Mouse (Mus musculus): ENCODE results near the gene Esrrg. TPM values are rescaled to one million over a fixed set of nuclear protein-coding genes. Genes with fewer than 3 reads are reported as not detected.

Gene Esrrg
- total and polyA plus RNA-seq, 2 experiments from 2014 or later: 17.1 to 39.8 TPM

GRCm38 (mm10) chr1:187684519-187684918, 75.9 kb downstream of the Esrrg start:
- WGBS: 75% methylated on average over 4 of the region's 4 CpGs
- no peak overlapping the region for H3K27ac ChIP-seq (ENCODE audit: low read depth, low read length)
- H3K27me3 ChIP-seq (ENCODE audit: insufficient read depth, low read length): no peaks in the 10 kb centered on the region
- TF ChIP-seq CTCF (IDR thresholded peaks at IDR 0.05): no peak
- no peaks in the 10 kb centered on the region for H3K4me1 ChIP-seq (ENCODE audit: insufficient read depth, low read length)
- H3K36me3 ChIP-seq (ENCODE audit: insufficient read depth, low read length): no peaks in the 10 kb centered on the region
- no peaks in the 10 kb centered on the region for H3K9me3 ChIP-seq (ENCODE audit: low read length)
- peak; percentile 37 for DNase-seq (ENCODE audit: low spot score)
- no peak overlapping the region for H3K4me2 ChIP-seq (ENCODE audit: low read depth, low read length, poor library complexity, severe bottlenecking)
- H3K9ac ChIP-seq (replicated peaks; ENCODE audit: low read length, poor library complexity, severe bottlenecking): no peak overlapping the region
- H3K4me3 ChIP-seq (ENCODE audit: low read depth, low read length): no peak overlapping the region
- peak; percentile 41; the same call in 1 of the 2 replicates for ATAC-seq (ENCODE audit: low FRiP score)

DNA sequence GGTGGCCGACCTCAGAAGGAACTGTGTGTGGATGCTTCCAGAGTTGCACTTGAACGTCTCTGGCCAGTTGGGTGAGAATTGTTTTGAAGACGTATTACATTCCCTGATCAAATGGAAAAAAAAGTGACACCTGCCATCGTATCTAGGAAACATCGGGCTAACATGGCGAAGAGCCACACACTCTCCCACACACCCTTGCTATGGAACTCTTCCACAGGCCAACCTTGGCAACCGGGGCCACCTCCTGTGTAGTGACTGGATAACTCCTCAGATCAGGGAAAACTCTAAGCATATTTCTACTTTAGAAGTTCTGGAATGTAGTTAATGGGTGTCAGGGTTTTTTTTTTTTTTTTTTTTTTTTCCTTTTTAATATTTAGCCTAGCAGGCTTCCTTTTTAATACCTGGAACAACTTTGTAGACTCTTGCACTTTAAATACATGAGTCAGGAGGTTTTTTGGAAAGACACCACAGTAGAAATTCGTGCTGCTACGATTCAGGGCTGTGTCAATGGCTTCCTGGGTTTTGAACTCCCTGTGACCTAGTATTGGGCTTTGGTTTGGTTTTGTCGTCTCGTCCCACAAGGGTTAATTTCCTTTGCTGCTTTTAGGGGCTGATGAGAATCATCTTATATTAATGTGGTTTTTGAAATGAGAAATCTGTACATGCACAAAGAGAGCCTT, 83.4 kb downstream of the Esrrg start:
- no peaks in the 10 kb centered on the region for H3K4me1 ChIP-seq (ENCODE audit: insufficient read depth, low read length)
- no peak overlapping the region for H3K27ac ChIP-seq (ENCODE audit: low read depth, low read length)
- no peaks in the 10 kb centered on the region for H3K27me3 ChIP-seq (ENCODE audit: insufficient read depth, low read length)
- no peak overlapping the region for H3K9ac ChIP-seq (replicated peaks; ENCODE audit: low read length, poor library complexity, severe bottlenecking)
- no peaks in the 10 kb centered on the region for H3K36me3 ChIP-seq (ENCODE audit: insufficient read depth, low read length)
- no peak overlapping the region for H3K4me3 ChIP-seq (ENCODE audit: low read depth, low read length)
- no peak overlapping the region for H3K4me2 ChIP-seq (ENCODE audit: low read depth, low read length, poor library complexity, severe bottlenecking)
- DNase-seq (ENCODE audit: low spot score) (no peak), ATAC-seq (ENCODE audit: low FRiP score) (no peak)
- no peak for TF ChIP-seq CTCF (IDR thresholded peaks at IDR 0.05)
- 82% methylated on average over 11 of the region's 11 CpGs for WGBS
- H3K9me3 ChIP-seq (ENCODE audit: low read length): no peaks in the 10 kb centered on the region

DNA sequence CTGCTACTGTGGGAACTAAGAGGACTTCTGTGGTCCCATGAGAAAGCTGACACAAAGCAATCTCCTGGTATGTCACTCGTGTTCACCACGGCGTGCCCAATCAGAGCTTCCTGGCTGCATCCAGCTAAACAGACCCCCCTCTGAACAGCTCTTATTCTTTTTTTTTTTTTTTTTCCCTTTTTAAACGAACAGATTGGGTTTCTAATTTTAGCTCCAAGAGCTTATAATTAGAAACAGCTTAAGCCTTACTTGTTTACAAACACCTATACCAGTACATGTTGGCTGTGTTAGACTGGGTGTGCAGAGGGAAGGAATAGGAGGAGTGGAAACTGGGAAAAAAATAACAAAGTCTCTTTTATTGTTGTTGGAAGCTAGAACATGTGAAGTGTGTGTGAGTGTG, 86.3 kb downstream of the Esrrg start:
- Histone ChIP-seq H3K4me1 (ENCODE audit: insufficient read depth, low read length) (no peaks in the 10 kb centered on the region), H3K27me3 (ENCODE audit: insufficient read depth, low read length) (no peaks in the 10 kb centered on the region), H3K36me3 (ENCODE audit: insufficient read depth, low read length) (no peaks in the 10 kb centered on the region), H3K27ac (ENCODE audit: low read depth, low read length) (no peak overlapping the region), H3K9me3 (ENCODE audit: low read length) (no peaks in the 10 kb centered on the region), H3K4me3 (ENCODE audit: low read depth, low read length) (no peak overlapping the region), H3K9ac (replicated peaks; ENCODE audit: low read length, poor library complexity, severe bottlenecking) (no peak overlapping the region), H3K4me2 (ENCODE audit: low read depth, low read length, poor library complexity, severe bottlenecking) (no peak overlapping the region)
- 54% methylated on average over 4 of the region's 4 CpGs for WGBS
- TF ChIP-seq CTCF (IDR thresholded peaks at IDR 0.05): no peak
- no peak for DNase-seq (ENCODE audit: low spot score)
- no peak for ATAC-seq (ENCODE audit: low FRiP score)

- 93% methylated on average over 9 of the region's 9 CpGs for WGBS
- DNase-seq (ENCODE audit: low spot score): no peak
Observed at GRCm38 (mm10) chr1:187698201-187698600, 89.6 kb downstream of the Esrrg start.

DNA sequence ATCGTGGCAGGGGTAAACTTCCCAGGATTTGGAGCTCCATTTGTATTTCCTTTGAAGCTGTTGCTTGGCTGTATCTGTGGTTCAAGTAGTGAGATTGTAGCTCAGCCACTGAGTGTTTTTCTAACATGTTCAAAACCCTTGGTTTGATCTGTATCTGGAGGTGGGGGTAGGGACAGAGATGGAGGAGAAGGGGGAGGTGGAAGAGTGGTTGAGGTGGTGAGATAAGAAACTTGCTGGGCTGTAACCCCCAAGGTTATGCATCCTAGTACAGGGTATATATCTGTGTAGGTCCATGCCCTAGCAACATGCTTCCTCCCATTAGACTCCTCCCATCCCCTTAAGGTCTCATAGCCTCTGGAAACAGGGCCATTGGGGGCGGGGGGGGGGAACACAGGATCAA, 92.4 kb downstream of the Esrrg start:
- Histone ChIP-seq H3K27me3 (ENCODE audit: insufficient read depth, low read length) (no peaks in the 10 kb centered on the region), H3K4me1 (ENCODE audit: insufficient read depth, low read length) (0 out of 2 replicates have a peak, but pooled peaks cover 3% of the 10 kb centered on the region), H3K9ac (replicated peaks; ENCODE audit: low read length, poor library complexity, severe bottlenecking) (no peak overlapping the region), H3K9me3 (ENCODE audit: low read length) (no peaks in the 10 kb centered on the region), H3K4me2 (ENCODE audit: low read depth, low read length, poor library complexity, severe bottlenecking) (no peak overlapping the region), H3K27ac (ENCODE audit: low read depth, low read length) (no peak overlapping the region), H3K4me3 (ENCODE audit: low read depth, low read length) (no peak overlapping the region), H3K36me3 (ENCODE audit: insufficient read depth, low read length) (no peaks in the 10 kb centered on the region)
- ATAC-seq (ENCODE audit: low FRiP score): no peak
- no peak for DNase-seq (ENCODE audit: low spot score)
- 59% methylated on average over 2 of the region's 2 CpGs for WGBS
- TF ChIP-seq CTCF (IDR thresholded peaks at IDR 0.05): no peak

More at GRCm38 (mm10) chr1:187698201-187698600, 89.6 kb downstream of the Esrrg start:
- no peak for TF ChIP-seq CTCF (IDR thresholded peaks at IDR 0.05)
- no peak overlapping the region for H3K27ac ChIP-seq (ENCODE audit: low read depth, low read length)
- no peak overlapping the region for H3K4me3 ChIP-seq (ENCODE audit: low read depth, low read length)
- H3K4me1 ChIP-seq (ENCODE audit: insufficient read depth, low read length): no peaks in the 10 kb centered on the region
- no peaks in the 10 kb centered on the region for H3K36me3 ChIP-seq (ENCODE audit: insufficient read depth, low read length)
- H3K27me3 ChIP-seq (ENCODE audit: insufficient read depth, low read length): no peaks in the 10 kb centered on the region
- H3K9me3 ChIP-seq (ENCODE audit: low read length): no peaks in the 10 kb centered on the region
- no peak for ATAC-seq (ENCODE audit: low FRiP score)
- no peak overlapping the region for H3K9ac ChIP-seq (replicated peaks; ENCODE audit: low read length, poor library complexity, severe bottlenecking)
- no peak overlapping the region for H3K4me2 ChIP-seq (ENCODE audit: low read depth, low read length, poor library complexity, severe bottlenecking)

GRCm38 (mm10) chr1:187704921-187705320, 96.3 kb downstream of the Esrrg start:
- Histone ChIP-seq H3K4me2 (ENCODE audit: low read depth, low read length, poor library complexity, severe bottlenecking) (no peak overlapping the region), H3K36me3 (ENCODE audit: insufficient read depth, low read length) (no peaks in the 10 kb centered on the region), H3K27me3 (ENCODE audit: insufficient read depth, low read length) (no peaks in the 10 kb centered on the region), H3K9ac (replicated peaks; ENCODE audit: low read length, poor library complexity, severe bottlenecking) (no peak overlapping the region), H3K4me1 (ENCODE audit: insufficient read depth, low read length) (0 out of 2 replicates have a peak, but pooled peaks cover 3% of the 10 kb centered on the region), H3K9me3 (ENCODE audit: low read length) (no peaks in the 10 kb centered on the region), H3K4me3 (ENCODE audit: low read depth, low read length) (no peak overlapping the region), H3K27ac (ENCODE audit: low read depth, low read length) (no peak overlapping the region)
- WGBS: 84% methylated on average over 4 of the region's 4 CpGs
- TF ChIP-seq CTCF (IDR thresholded peaks at IDR 0.05): no peak
- no peak for DNase-seq (ENCODE audit: low spot score)
- no peak for ATAC-seq (ENCODE audit: low FRiP score)

All from midbrain, postnatal 0 days (tissue).